Mouse (Mus musculus): ENCODE data around the gene Tmem163. TPM values are rescaled to one million over a fixed set of nuclear protein-coding genes. Genes with fewer than 3 reads are reported as not detected.
A peak's percentile ranks its signal among the peaks of the same experiment; 100 is the strongest.

The Tmem163 gene
- polyA plus RNA-seq, 1 experiment from 2014 or later = 23.2 TPM

- no peaks in the 10 kb centered on the region for H3K36me3 ChIP-seq (ENCODE audit: control insufficient read depth, insufficient read depth, low read length)
- peak overlapping the region; percentile 35; the same call in 1 of the 2 replicates for H3K27ac ChIP-seq (ENCODE audit: low read depth, low read length)
- DNase-seq (ENCODE audit: low spot score) (peak; percentile 77), ATAC-seq (peak; percentile 90)
- no peak overlapping the region for H3K4me2 ChIP-seq (ENCODE audit: low read length)
- H3K9ac ChIP-seq (ENCODE audit: low read length) = no peak overlapping the region
- H3K4me1 ChIP-seq (ENCODE audit: control insufficient read depth, insufficient read depth, low read length) = peaks cover 6% of the 10 kb centered on the region; the same call in 1 of the 2 replicates
- no peak overlapping the region for H3K4me3 ChIP-seq (ENCODE audit: low read depth, low read length)
- WGBS = 12% methylated on average over 8 of the region's 8 CpGs
- no peaks in the 10 kb centered on the region for H3K27me3 ChIP-seq (replicated peaks; ENCODE audit: control insufficient read depth, insufficient read depth, low read length)
- H3K9me3 ChIP-seq (replicated peaks; ENCODE audit: control insufficient read depth, low read length) = peaks cover 2% of the 10 kb centered on the region; the same call in 1 of the 2 replicates
Measured at GRCm38 (mm10) chr1:127667110-127667860, 12.1 kb downstream of the Tmem163 start.

- 68% methylated on average over 6 of the region's 6 CpGs for WGBS
- Histone ChIP-seq H3K9me3 (replicated peaks; ENCODE audit: control insufficient read depth, low read length) (peaks cover 2% of the 10 kb centered on the region; the same call in 1 of the 2 replicates), H3K9ac (ENCODE audit: low read length) (no peak overlapping the region), H3K4me1 (ENCODE audit: control insufficient read depth, insufficient read depth, low read length) (peaks cover 8% of the 10 kb centered on the region), H3K27ac (ENCODE audit: low read depth, low read length) (peak overlapping the region; percentile 35; the same call in 1 of the 2 replicates), H3K36me3 (ENCODE audit: control insufficient read depth, insufficient read depth, low read length) (no peaks in the 10 kb centered on the region), H3K27me3 (replicated peaks; ENCODE audit: control insufficient read depth, insufficient read depth, low read length) (no peaks in the 10 kb centered on the region), H3K4me3 (ENCODE audit: low read depth, low read length) (no peak overlapping the region), H3K4me2 (ENCODE audit: low read length) (no peak overlapping the region)
- ATAC-seq (no peak), DNase-seq (ENCODE audit: low spot score) (no peak)
Measured at GRCm38 (mm10) chr1:127666221-127666620, 13.1 kb downstream of the Tmem163 start.

- Histone ChIP-seq H3K4me3 (ENCODE audit: low read depth, low read length) (no peak overlapping the region), H3K4me1 (ENCODE audit: control insufficient read depth, insufficient read depth, low read length) (peaks cover 12% of the 10 kb centered on the region), H3K27me3 (replicated peaks; ENCODE audit: control insufficient read depth, insufficient read depth, low read length) (no peaks in the 10 kb centered on the region), H3K4me2 (ENCODE audit: low read length) (no peak overlapping the region), H3K9ac (ENCODE audit: low read length) (no peak overlapping the region), H3K9me3 (replicated peaks; ENCODE audit: control insufficient read depth, low read length) (no peaks in the 10 kb centered on the region), H3K36me3 (ENCODE audit: control insufficient read depth, insufficient read depth, low read length) (no peaks in the 10 kb centered on the region), H3K27ac (ENCODE audit: low read depth, low read length) (no peak overlapping the region)
- WGBS = 90% methylated on average over 13 of the region's 13 CpGs
- no peak for ATAC-seq
- DNase-seq (ENCODE audit: low spot score) = no peak
Measured at GRCm38 (mm10) chr1:127662385-127663068, 16.8 kb downstream of the Tmem163 start.

GRCm38 (mm10) chr1:127661118-127662012 is 18.0 kb downstream of the Tmem163 start:
- H3K4me3 ChIP-seq (ENCODE audit: low read depth, low read length) = no peak overlapping the region
- H3K27ac ChIP-seq (ENCODE audit: low read depth, low read length) = peak overlapping the region; percentile 81
- 23% methylated on average over 13 of the region's 13 CpGs for WGBS
- no peaks in the 10 kb centered on the region for H3K27me3 ChIP-seq (replicated peaks; ENCODE audit: control insufficient read depth, insufficient read depth, low read length)
- peak overlapping the region; percentile 36 for H3K9ac ChIP-seq (ENCODE audit: low read length)
- H3K4me1 ChIP-seq (ENCODE audit: control insufficient read depth, insufficient read depth, low read length) = peaks cover 7% of the 10 kb centered on the region
- H3K4me2 ChIP-seq (ENCODE audit: low read length) = peak overlapping the region; percentile 22
- H3K36me3 ChIP-seq (ENCODE audit: control insufficient read depth, insufficient read depth, low read length) = no peaks in the 10 kb centered on the region
- ATAC-seq = peak; percentile 83
- peak; percentile 67 for DNase-seq (ENCODE audit: low spot score)
- H3K9me3 ChIP-seq (replicated peaks; ENCODE audit: control insufficient read depth, low read length) = no peaks in the 10 kb centered on the region

- no peak for DNase-seq (ENCODE audit: low spot score)
- Histone ChIP-seq H3K4me3 (ENCODE audit: low read depth, low read length) (no peak overlapping the region), H3K9me3 (replicated peaks; ENCODE audit: control insufficient read depth, low read length) (no peaks in the 10 kb centered on the region), H3K4me1 (ENCODE audit: control insufficient read depth, insufficient read depth, low read length) (no peaks in the 10 kb centered on the region), H3K27ac (ENCODE audit: low read depth, low read length) (no peak overlapping the region), H3K9ac (ENCODE audit: low read length) (no peak overlapping the region), H3K36me3 (ENCODE audit: control insufficient read depth, insufficient read depth, low read length) (no peaks in the 10 kb centered on the region), H3K4me2 (ENCODE audit: low read length) (no peak overlapping the region), H3K27me3 (replicated peaks; ENCODE audit: control insufficient read depth, insufficient read depth, low read length) (no peaks in the 10 kb centered on the region)
- WGBS = 85% methylated on average over 2 of the region's 2 CpGs
- no peak for ATAC-seq
Measured at GRCm38 (mm10) chr1:127651564-127651963, 27.8 kb downstream of the Tmem163 start.

- H3K4me1 ChIP-seq (ENCODE audit: control insufficient read depth, insufficient read depth, low read length) = no peaks in the 10 kb centered on the region
- no peak overlapping the region for H3K27ac ChIP-seq (ENCODE audit: low read depth, low read length)
- no peak overlapping the region for H3K9ac ChIP-seq (ENCODE audit: low read length)
- no peaks in the 10 kb centered on the region for H3K9me3 ChIP-seq (replicated peaks; ENCODE audit: control insufficient read depth, low read length)
- no peaks in the 10 kb centered on the region for H3K27me3 ChIP-seq (replicated peaks; ENCODE audit: control insufficient read depth, insufficient read depth, low read length)
- H3K4me3 ChIP-seq (ENCODE audit: low read depth, low read length) = no peak overlapping the region
- no peaks in the 10 kb centered on the region for H3K36me3 ChIP-seq (ENCODE audit: control insufficient read depth, insufficient read depth, low read length)
- 91% methylated on average over 12 of the region's 12 CpGs for WGBS
- ATAC-seq = no peak
- DNase-seq (ENCODE audit: low spot score) = no peak
- no peak overlapping the region for H3K4me2 ChIP-seq (ENCODE audit: low read length)
Measured at GRCm38 (mm10) chr1:127642976-127643769, 36.2 kb downstream of the Tmem163 start.

- Histone ChIP-seq H3K27ac (ENCODE audit: low read depth, low read length) (no peak overlapping the region), H3K9me3 (replicated peaks; ENCODE audit: control insufficient read depth, low read length) (no peaks in the 10 kb centered on the region), H3K36me3 (ENCODE audit: control insufficient read depth, insufficient read depth, low read length) (no peaks in the 10 kb centered on the region), H3K4me3 (ENCODE audit: low read depth, low read length) (no peak overlapping the region), H3K9ac (ENCODE audit: low read length) (no peak overlapping the region), H3K27me3 (replicated peaks; ENCODE audit: control insufficient read depth, insufficient read depth, low read length) (no peaks in the 10 kb centered on the region), H3K4me1 (ENCODE audit: control insufficient read depth, insufficient read depth, low read length) (no peaks in the 10 kb centered on the region), H3K4me2 (ENCODE audit: low read length) (no peak overlapping the region)
- 86% methylated on average over 2 of the region's 2 CpGs for WGBS
- no peak for DNase-seq (ENCODE audit: low spot score)
- ATAC-seq = no peak
Measured at GRCm38 (mm10) chr1:127637917-127638316, 41.4 kb downstream of the Tmem163 start.

GRCm38 (mm10) chr1:127627151-127627550 is 52.2 kb downstream of the Tmem163 start:
- ATAC-seq = no peak
- Histone ChIP-seq H3K27ac (ENCODE audit: low read depth, low read length) (no peak overlapping the region), H3K9me3 (replicated peaks; ENCODE audit: control insufficient read depth, low read length) (no peaks in the 10 kb centered on the region), H3K4me2 (ENCODE audit: low read length) (no peak overlapping the region), H3K9ac (ENCODE audit: low read length) (no peak overlapping the region; the same call in 1 of the 2 replicates), H3K36me3 (ENCODE audit: control insufficient read depth, insufficient read depth, low read length) (no peaks in the 10 kb centered on the region), H3K4me3 (ENCODE audit: low read depth, low read length) (no peak overlapping the region), H3K27me3 (replicated peaks; ENCODE audit: control insufficient read depth, insufficient read depth, low read length) (no peaks in the 10 kb centered on the region), H3K4me1 (ENCODE audit: control insufficient read depth, insufficient read depth, low read length) (no peaks in the 10 kb centered on the region)
- DNase-seq (ENCODE audit: low spot score) = no peak
- WGBS = 50% methylated on average over 7 of the region's 7 CpGs

All from forebrain, embryonic 14.5 days (tissue).